Mouse (Mus musculus) lung, postnatal 14 days (tissue): ENCODE data around the gene Mylk2.

Source experiments
- DNase-seq: peaks from one replicate; pipeline ENCODE4 v3.0.0; 2021

The Mylk2 gene

GRCm38 (mm10) chr2:152911031-152911430 lies at the start of gene Mylk2:
Gene Mylk2, plus strand, starts transcription at chr2:152911352.
- no peak for DNase-seq

DNA sequence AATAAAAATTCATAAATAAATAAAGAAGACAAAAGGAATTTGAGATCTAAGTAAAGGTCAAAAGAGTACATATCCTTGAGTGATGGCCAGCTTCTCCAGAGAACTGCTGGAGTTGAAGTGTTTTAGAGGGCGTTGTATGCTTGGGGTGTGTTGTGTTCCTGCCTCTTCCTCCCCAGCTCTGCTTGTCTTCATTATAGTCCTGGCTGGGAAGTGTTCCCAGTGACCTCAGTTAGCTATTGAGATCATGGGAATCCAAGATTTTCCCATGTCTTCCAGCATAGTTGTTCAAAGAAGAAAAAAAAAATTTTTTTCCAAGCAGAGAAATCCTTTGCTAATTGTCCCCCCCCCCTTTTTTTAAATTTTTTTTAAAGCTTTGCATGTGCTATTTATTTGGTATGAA lies 49.3 kb upstream of the Mylk2 start:
- no peak for DNase-seq

- DNase-seq: no peak
These were observed 48.5 kb upstream of the Mylk2 start for GRCm38 (mm10) chr2:152862638-152863037.

GRCm38 (mm10) chr2:152863346-152863745 lies 47.8 kb upstream of the Mylk2 start:
- no peak for DNase-seq

GRCm38 (mm10) chr2:152878239-152878638 lies 32.9 kb upstream of the Mylk2 start:
- no peak for DNase-seq

DNA sequence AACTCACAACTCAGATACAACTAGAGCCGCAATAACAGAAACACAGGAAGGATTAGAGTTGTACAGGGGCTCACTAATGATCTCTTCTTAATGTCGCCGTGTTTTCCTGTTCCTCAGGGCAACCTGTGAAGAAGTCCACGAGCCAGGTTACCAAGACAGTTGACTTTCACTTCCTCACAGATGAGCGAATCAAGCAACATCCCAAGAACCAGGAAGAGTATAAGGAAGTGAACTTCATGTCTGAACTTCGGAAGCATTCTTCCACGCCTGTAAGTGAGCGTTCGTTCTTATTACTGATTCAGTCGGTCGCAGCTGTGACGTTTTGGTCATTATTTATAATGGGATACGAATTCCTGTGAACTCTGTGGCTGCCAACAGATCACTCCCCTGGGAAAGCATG lies 30.3 kb upstream of the Mylk2 start:
- no peak for DNase-seq

- DNase-seq: no peak
These were observed 27.0 kb upstream of the Mylk2 start for GRCm38 (mm10) chr2:152884101-152884645.

DNA sequence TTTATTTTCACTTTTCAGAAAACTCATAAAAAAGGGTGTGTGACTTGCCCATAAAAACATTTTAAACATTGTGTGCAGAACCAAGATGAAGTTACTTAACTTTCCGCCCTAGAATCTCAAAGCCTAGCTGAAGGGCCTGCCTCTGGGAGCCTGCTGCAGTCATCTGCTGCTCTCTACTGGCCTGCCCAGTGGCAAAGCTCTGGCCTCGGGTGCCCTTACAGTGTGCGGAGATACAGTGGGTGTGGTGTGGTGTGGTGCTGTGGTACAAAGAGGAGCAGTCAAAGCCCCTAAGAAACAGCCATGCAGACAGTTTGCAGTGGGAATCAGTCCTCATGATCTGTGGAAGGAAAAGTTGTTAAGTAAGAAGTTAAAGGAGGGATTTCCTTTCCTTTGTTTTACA lies 23.9 kb upstream of the Mylk2 start:
- DNase-seq: no peak

DNA sequence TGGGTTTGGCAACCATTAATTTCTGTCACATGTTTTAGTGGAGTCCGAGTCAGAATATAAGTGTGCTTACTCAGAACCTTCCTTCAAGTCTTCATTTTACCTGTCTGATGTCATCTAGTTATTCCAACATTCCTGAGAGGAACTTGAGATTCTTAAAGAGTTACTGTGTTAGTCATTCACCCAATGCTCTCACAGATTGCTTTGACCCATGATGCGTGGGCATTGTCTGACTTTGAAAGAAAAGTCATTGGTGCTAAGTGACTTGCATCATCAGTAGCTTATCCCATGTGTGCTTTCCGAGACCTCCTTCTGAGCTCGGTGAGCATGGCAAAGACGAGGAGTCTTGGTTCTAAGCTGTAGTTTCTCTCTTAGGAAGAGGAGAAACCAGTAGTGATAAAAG lies 22.4 kb upstream of the Mylk2 start:
- DNase-seq: no peak

- no peak for DNase-seq
These were observed 15.3 kb upstream of the Mylk2 start for GRCm38 (mm10) chr2:152895834-152896233.

- no peak for DNase-seq
These were observed 14.2 kb upstream of the Mylk2 start for GRCm38 (mm10) chr2:152896926-152897325.

DNA sequence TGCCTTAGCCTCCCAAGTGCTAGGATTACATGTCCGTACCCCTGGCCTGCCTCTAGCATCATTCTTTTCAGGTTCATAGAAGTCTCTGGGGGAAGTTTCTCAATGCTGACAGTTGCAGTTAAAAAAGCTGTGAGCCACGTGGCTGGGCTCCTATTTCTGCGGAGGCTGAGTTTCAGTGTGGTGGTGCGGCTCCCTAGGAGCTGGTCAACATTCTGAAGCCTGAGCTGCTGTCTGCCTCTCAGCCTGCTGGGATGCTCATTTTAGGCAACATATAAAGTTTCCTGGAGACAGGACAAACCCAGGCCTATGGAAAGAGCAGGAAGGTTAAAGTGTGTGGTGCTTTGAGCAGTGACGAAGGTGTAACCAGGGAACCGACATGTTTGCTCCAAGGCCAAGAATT lies 12.1 kb upstream of the Mylk2 start:
- no peak for DNase-seq

GRCm38 (mm10) chr2:152901296-152901695 lies 9.9 kb upstream of the Mylk2 start:
- DNase-seq: no peak

- no peak for DNase-seq
These were observed 8.5 kb upstream of the Mylk2 start for GRCm38 (mm10) chr2:152902658-152903057.

DNA sequence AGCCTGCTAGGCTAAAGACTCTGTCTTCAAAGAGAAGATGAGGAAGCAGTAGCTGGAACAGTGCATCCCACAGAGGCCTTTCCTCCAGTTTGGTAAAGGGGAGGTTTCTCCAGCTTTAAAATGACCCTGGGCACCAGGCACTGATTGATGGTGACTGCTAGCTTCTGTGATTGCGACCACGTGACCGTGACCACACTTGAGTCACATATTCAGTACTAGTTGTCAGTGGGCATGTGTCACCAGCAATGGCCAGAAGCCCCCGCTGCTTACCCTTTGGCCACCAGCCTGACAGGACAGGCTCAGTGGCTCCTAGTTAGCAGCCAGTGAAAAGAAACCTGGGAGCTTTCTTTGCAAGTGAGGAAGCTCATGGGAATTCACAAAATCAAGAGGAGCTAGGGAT lies 7.6 kb upstream of the Mylk2 start:
- no peak for DNase-seq

DNA sequence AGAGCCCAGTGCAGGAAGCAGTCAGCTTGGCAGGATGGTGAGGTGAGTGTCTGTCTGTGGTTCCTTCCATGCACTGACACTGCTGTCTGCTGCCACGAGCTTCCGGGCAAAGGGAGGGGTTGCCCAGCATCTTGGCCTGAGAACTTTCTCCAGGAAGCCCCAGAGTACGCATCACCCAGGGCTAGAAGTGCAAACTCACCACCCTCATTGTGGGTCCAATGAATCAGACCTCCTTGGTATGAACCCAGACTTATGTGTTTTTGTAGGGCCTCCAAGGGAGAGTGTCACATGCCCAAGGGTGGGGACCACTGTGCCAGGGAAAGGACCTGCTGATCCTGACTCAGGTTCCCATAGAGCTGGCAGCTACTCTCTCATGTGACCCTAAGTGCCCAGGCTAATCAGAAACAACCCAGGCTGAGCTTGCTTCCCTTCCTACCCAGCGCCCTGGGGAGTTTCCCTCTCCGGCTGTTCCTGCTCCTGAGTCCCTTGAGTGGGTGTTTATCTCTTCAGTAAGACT lies 7.0 kb upstream of the Mylk2 start:
- DNase-seq: no peak

DNA sequence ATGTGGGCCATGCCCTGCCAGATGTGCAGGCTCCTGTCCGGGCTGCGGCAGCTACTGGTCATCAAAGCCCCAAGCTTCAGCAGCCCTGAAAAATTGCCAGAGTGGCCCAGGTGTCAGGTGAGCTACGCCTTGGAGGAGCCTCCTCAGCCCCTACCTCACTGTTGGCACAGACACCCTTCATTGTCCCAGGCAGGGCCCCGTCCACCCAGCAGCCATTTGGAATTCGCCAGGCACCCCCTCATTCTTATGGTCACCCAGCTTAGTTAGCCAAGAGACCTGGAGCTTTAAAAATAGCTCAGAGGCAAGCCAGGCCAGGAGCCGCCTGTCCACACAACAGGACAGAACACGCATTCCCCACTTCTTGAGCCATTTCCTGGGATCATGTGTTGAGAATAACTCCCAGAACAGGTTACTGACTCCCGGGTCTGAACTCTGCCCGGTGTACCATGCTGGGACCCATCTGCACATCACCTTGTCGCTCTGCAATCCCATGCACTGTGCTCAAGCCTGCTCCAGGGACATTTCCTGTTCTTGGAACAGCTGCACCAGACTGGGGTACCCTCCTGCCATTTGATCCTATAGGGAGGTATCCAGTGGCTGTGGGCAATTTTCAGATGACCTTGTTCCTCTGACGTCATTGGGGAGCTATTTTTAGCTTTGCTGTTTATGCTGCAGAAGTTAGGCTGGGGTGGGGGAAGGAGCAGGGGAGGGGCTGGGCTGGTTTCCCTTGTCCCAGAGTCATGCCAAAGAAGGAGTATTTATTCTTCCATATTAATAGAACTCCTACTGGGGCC lies 5.9 kb upstream of the Mylk2 start:
- no peak for DNase-seq

GRCm38 (mm10) chr2:152906274-152907037 lies 4.7 kb upstream of the Mylk2 start:
- DNase-seq: no peak

GRCm38 (mm10) chr2:152907114-152907943 lies 3.8 kb upstream of the Mylk2 start:
- no peak for DNase-seq

GRCm38 (mm10) chr2:152909848-152910247 lies 1.3 kb upstream of the Mylk2 start:
- DNase-seq: no peak

- no peak for DNase-seq
These were observed 280 bp downstream of the Mylk2 start for GRCm38 (mm10) chr2:152911432-152911831.

DNA sequence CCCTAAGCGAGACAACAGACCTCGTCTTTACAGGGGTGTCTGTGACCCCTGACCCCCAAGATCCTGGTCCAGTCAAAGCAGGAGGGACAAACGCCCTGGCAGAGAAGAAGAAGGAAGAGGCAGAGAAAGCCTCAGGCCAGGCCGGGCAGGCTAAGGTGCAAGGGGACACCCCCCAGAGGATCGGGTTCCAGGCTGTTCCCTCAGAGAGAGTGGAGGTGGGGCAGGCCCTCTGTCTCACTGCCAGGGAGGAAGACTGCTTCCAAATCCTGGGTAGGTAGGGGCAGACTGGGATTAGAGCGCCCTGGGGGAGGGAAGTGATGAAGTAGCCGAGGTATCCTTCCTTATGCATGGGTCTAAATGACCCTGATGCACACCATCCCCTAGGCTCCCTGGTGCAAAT lies 2.3 kb downstream of the Mylk2 start:
- DNase-seq: no peak
